Comparison of ENCODE assay signal across 10 mouse cellular contexts in the genomic region with DNA sequence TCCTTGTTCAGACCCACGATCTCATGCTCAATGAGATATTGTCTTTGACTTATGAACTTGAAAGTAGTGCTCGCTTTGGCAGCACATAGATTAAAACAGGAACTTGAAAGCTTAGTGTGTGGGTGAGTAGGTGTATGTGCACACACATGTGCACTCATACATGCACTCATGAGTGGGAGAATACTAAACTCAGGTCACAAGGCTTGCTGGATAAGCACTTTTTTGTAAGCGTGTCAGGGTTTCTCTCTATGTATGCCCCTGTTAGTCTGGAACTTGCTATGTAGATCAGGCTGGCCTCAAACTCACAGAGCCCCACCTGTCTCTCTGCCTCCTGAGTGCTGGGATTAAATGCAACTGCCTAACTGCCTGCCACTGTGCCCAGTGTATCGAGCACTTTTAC. TPM values are rescaled to one million over a fixed set of nuclear protein-coding genes. Genes with fewer than 3 reads are reported as not detected.
A peak's percentile ranks its signal among the peaks of the same experiment; 100 is the strongest.
DNase-seq lines count a peak whose midpoint lies in the region; ATAC-seq and TF ChIP-seq lines count a peak whose summit lies in the region.
"Had no signal": no experiment of that assay in that cellular context is flagged by ENCODE, and none has a peak within 500 bp of the region (broad histone marks: within the 10 kb centered on the region; RNA-seq: fewer than 3 reads in every experiment).

No protein-coding gene starts in this region.

- 85% methylated on average over 4 of the region's 4 CpGs for WGBS in liver, adult 2 months
- WGBS in liver, embryonic 11.5 days: 79% methylated on average over 4 of the region's 4 CpGs

- H3K9me3 ChIP-seq in liver, embryonic 11.5 days (ENCODE audit: control insufficient read depth, low read length): no peaks in the 10 kb centered on the region

- peak; percentile 87 for DNase-seq in heart, adult 11 months
- no peak for DNase-seq in heart, postnatal 4 days
- DNase-seq in liver, adult 2 months (ENCODE audit: extremely low read depth, low read depth, low spot score): no peak
- no peak for DNase-seq in liver, embryonic 11.5 days (ENCODE audit: low spot score)
- no peak for DNase-seq in T-cell, adult 2 months (ENCODE audit: low spot score)
- DNase-seq in right cerebral cortex, postnatal 4 days: no peak
- DNase-seq: right cerebral cortex, adult 18-20 months had no signal

- H3K79me2 ChIP-seq in liver, adult 2 months (ENCODE audit: control insufficient read depth, insufficient read depth, low read length): no peaks in the 10 kb centered on the region

- H3K9ac ChIP-seq in liver, adult 2 months (ENCODE audit: low read depth, low read length): no peak overlapping the region
- no peak overlapping the region for H3K9ac ChIP-seq in liver, embryonic 11.5 days (ENCODE audit: low read depth, low read length)

- peak overlapping the region; percentile 73 for H3K27ac ChIP-seq in liver, adult 2 months (replicated peaks; ENCODE audit: insufficient read depth, low read depth, low read length)
- no peak overlapping the region for H3K27ac ChIP-seq in liver, embryonic 11.5 days (ENCODE audit: low read depth, low read length)
- 0 out of 2 replicates have a peak overlapping the region, but pooled peaks have one; percentile 22 for H3K27ac ChIP-seq in cortical plate, adult 2 months (ENCODE audit: insufficient read depth, low read length)

- peaks cover 6% of the 10 kb centered on the region; the same call in 1 of the 2 replicates for H3K4me1 ChIP-seq in liver, adult 2 months (ENCODE audit: control insufficient read depth, insufficient read depth, low read length)
- peaks cover 14% of the 10 kb centered on the region; the same call in 1 of the 2 replicates for H3K4me1 ChIP-seq in liver, embryonic 11.5 days (replicated peaks; ENCODE audit: control insufficient read depth, insufficient read depth, low read length)
- no peaks in the 10 kb centered on the region; the same call in 1 of the 2 replicates for H3K4me1 ChIP-seq in cortical plate, adult 2 months (ENCODE audit: control insufficient read depth, insufficient read depth, low read length)

- no peak for TF ChIP-seq CTCF in liver, adult 2 months (IDR thresholded peaks at IDR 0.05; ENCODE audit: low read depth, low read length)
- TF ChIP-seq CTCF in cortical plate, adult 2 months (IDR thresholded peaks at IDR 0.05; ENCODE audit: extremely low read depth, insufficient read depth, low read length): no peak

- no peak for TF ChIP-seq POLR2A in liver, adult 2 months (IDR thresholded peaks at IDR 0.05; ENCODE audit: extremely low read depth, insufficient read depth, low read length)
- no peak for TF ChIP-seq POLR2A in cortical plate, adult 2 months (IDR thresholded peaks at IDR 0.05; ENCODE audit: extremely low read depth, insufficient read depth, low read length)

- H3K27me3 ChIP-seq in liver, adult 2 months (ENCODE audit: control insufficient read depth, insufficient read depth, low read length): no peaks in the 10 kb centered on the region
- no peaks in the 10 kb centered on the region for H3K27me3 ChIP-seq in liver, embryonic 11.5 days (replicated peaks; ENCODE audit: control insufficient read depth, insufficient read depth, low read length)

- H3K4me3 ChIP-seq in liver, adult 2 months (ENCODE audit: insufficient read depth, low read depth, low read length): no peak overlapping the region
- no peak overlapping the region for H3K4me3 ChIP-seq in liver, embryonic 11.5 days (ENCODE audit: low read depth, low read length)
- H3K4me3 ChIP-seq in cortical plate, adult 2 months (ENCODE audit: insufficient read depth, low read length): no peak overlapping the region

- no peaks in the 10 kb centered on the region for H3K36me3 ChIP-seq in liver, adult 2 months (ENCODE audit: control insufficient read depth, insufficient read depth, low read length)
- no peaks in the 10 kb centered on the region for H3K36me3 ChIP-seq in liver, embryonic 11.5 days (ENCODE audit: control insufficient read depth, insufficient read depth, low read length)

- ATAC-seq in liver, embryonic 11.5 days (replicated peaks; ENCODE audit: low FRiP score): no peak
- ATAC-seq in neutrophil, adult 5-6 weeks (ENCODE audit: extremely low read depth, insufficient number of reproducible peaks, low FRiP score, poor library complexity, severe bottlenecking): peak; percentile 49
- ATAC-seq: hindbrain, embryonic 16.5 days had no signal

- no peak overlapping the region for H3K4me2 ChIP-seq in liver, embryonic 11.5 days

RNA-seq across cellular contexts. Expression of a gene that starts 8.9 kb away (rescaled TPM):
- 100 to 1,000 TPM; 139 to 146 TPM for total RNA-seq in heart, postnatal 4 days (2021)
- total RNA-seq in liver, adult 2 months (2014; rRNA removed): 52.4 and 58.5 TPM in 2 replicates
- 9.8 and 12.2 TPM in 2 replicates for polyA plus RNA-seq in liver, adult 2 months (2012; rRNA removed)
- polyA plus RNA-seq in liver, embryonic 11.5 days (2014; fragmentation: Nextera tagmentation; extraction: Ambion mirVana): 19.5 and 24.6 TPM in 2 replicates
- 126 and 130 TPM in 2 replicates for polyA plus RNA-seq in cortical plate, adult 2 months (2012; rRNA removed)
- total RNA-seq in neutrophil, adult 5-6 weeks (2017): 180 and 187 TPM in 2 replicates

RNA-seq across cellular contexts. Expression of a gene that starts 18.7 kb away (rescaled TPM):
- 10 to 100 TPM; 32.7 to 37.8 TPM for total RNA-seq in heart, postnatal 4 days (2021)
- total RNA-seq in liver, adult 2 months (2014; rRNA removed): 20.7 and 36.2 TPM in 2 replicates
- polyA plus RNA-seq in liver, adult 2 months (2012; rRNA removed): 73.7 and 83.2 TPM in 2 replicates
- polyA plus RNA-seq in liver, embryonic 11.5 days (2014; fragmentation: Nextera tagmentation; extraction: Ambion mirVana): 315 and 317 TPM in 2 replicates
- polyA plus RNA-seq in cortical plate, adult 2 months (2012; rRNA removed): 220 and 244 TPM in 2 replicates
- 10.5 and 22.0 TPM in 2 replicates for total RNA-seq in neutrophil, adult 5-6 weeks (2017)

RNA-seq across cellular contexts. Expression of a gene that starts 18.9 kb away (rescaled TPM):
- 10 to 100 TPM; 45.3 to 56.6 TPM for total RNA-seq in heart, postnatal 4 days (2021)
- total RNA-seq in liver, adult 2 months (2014; rRNA removed): 46.7 and 64.4 TPM in 2 replicates
- 36.2 and 37.6 TPM in 2 replicates for polyA plus RNA-seq in liver, adult 2 months (2012; rRNA removed)
- 393 TPM in 2 replicates for polyA plus RNA-seq in liver, embryonic 11.5 days (2014; fragmentation: Nextera tagmentation; extraction: Ambion mirVana)
- polyA plus RNA-seq in cortical plate, adult 2 months (2012; rRNA removed): 67.5 and 82.7 TPM in 2 replicates
- 5.3 and 10.9 TPM in 2 replicates for total RNA-seq in neutrophil, adult 5-6 weeks (2017)

RNA-seq across cellular contexts. Expression of a gene that starts 31.0 kb away (rescaled TPM):
- 1,000 to 10,000 TPM in 1 of 2 experiments, 100 to 1,000 TPM in 1; 991 to 1,141 TPM for total RNA-seq in heart, postnatal 4 days (2021)
- total RNA-seq in liver, adult 2 months (2014; rRNA removed): 363 and 370 TPM in 2 replicates
- 153 and 184 TPM in 2 replicates for polyA plus RNA-seq in liver, adult 2 months (2012; rRNA removed)
- polyA plus RNA-seq in liver, embryonic 11.5 days (2014; fragmentation: Nextera tagmentation; extraction: Ambion mirVana): 112 and 142 TPM in 2 replicates
- 108 and 129 TPM in 2 replicates for polyA plus RNA-seq in cortical plate, adult 2 months (2012; rRNA removed)
- 40.9 and 60.4 TPM in 2 replicates for total RNA-seq in neutrophil, adult 5-6 weeks (2017)
